Mouse (Mus musculus): ENCODE measurements around the gene Sorl1.

- TF ChIP-seq GATA1 (IDR thresholded peaks at IDR 0.05; ENCODE audit: low read length) (no peak), TAL1 (IDR thresholded peaks at IDR 0.05; ENCODE audit: low read length) (no peak)
Observed at GRCm38 (mm10) chr9:42111256-42111655, 12.8 kb downstream of the Sorl1 start.
